Mouse (Mus musculus): ENCODE measurements around the gene Dag1. TPM values are rescaled to one million over a fixed set of nuclear protein-coding genes. Genes with fewer than 3 reads are reported as not detected.

Dag1 gene
- polyA plus RNA-seq, 1 experiment from 2014 or later: 57.8 TPM

- 79% methylated on average over 10 of the region's 10 CpGs for WGBS
- Histone ChIP-seq H3K4me1 (replicated peaks) (peaks cover 17% of the 10 kb centered on the region; the same call in 1 of the 2 replicates), H3K36me3 (peaks cover 9% of the 10 kb centered on the region), H3K4me3 (replicated peaks) (no peak overlapping the region), H3K9ac (replicated peaks) (no peak overlapping the region), H3K4me2 (replicated peaks) (no peak overlapping the region), H3K9me3 (no peaks in the 10 kb centered on the region), H3K27ac (peak overlapping the region; percentile 14; the same call in 1 of the 2 replicates), H3K27me3 (no peaks in the 10 kb centered on the region)
- no peak for ATAC-seq
Observed at GRCm38 (mm10) chr9:108169751-108170150, 94.0 kb downstream of the Dag1 start.

GRCm38 (mm10) chr9:108165143-108165542 is 98.6 kb downstream of the Dag1 start:
- H3K27ac ChIP-seq: no peak overlapping the region
- no peaks in the 10 kb centered on the region for H3K27me3 ChIP-seq
- WGBS: 20% methylated on average over 8 of the region's 8 CpGs
- no peak overlapping the region for H3K4me3 ChIP-seq (replicated peaks)
- no peak overlapping the region for H3K4me2 ChIP-seq (replicated peaks)
- no peak overlapping the region for H3K9ac ChIP-seq (replicated peaks)
- 0 out of 2 replicates have a peak, but pooled peaks cover 5% of the 10 kb centered on the region for H3K4me1 ChIP-seq (replicated peaks)
- no peaks in the 10 kb centered on the region for H3K9me3 ChIP-seq
- H3K36me3 ChIP-seq: peaks cover 9% of the 10 kb centered on the region
- ATAC-seq: no peak

GRCm38 (mm10) chr9:108163646-108164284 is 100.0 kb downstream of the Dag1 start:
- no peak overlapping the region for H3K9ac ChIP-seq (replicated peaks)
- no peaks in the 10 kb centered on the region for H3K27me3 ChIP-seq
- no peak overlapping the region for H3K27ac ChIP-seq
- no peak overlapping the region for H3K4me2 ChIP-seq (replicated peaks)
- peaks cover 6% of the 10 kb centered on the region; the same call in 1 of the 2 replicates for H3K36me3 ChIP-seq
- WGBS: 84% methylated on average over 16 of the region's 16 CpGs
- no peaks in the 10 kb centered on the region for H3K4me1 ChIP-seq (replicated peaks)
- no peak for ATAC-seq
- no peak overlapping the region for H3K4me3 ChIP-seq (replicated peaks)
- no peaks in the 10 kb centered on the region for H3K9me3 ChIP-seq

GRCm38 (mm10) chr9:108157891-108158290 is 105.9 kb downstream of the Dag1 start:
- Histone ChIP-seq H3K36me3 (peaks cover 3% of the 10 kb centered on the region; the same call in 1 of the 2 replicates), H3K9me3 (no peaks in the 10 kb centered on the region), H3K4me3 (replicated peaks) (no peak overlapping the region), H3K9ac (replicated peaks) (no peak overlapping the region), H3K27ac (no peak overlapping the region; the same call in 1 of the 2 replicates), H3K4me2 (replicated peaks) (no peak overlapping the region), H3K27me3 (no peaks in the 10 kb centered on the region), H3K4me1 (replicated peaks) (no peaks in the 10 kb centered on the region)
- no peak for ATAC-seq
- WGBS: 87% methylated on average over 7 of the region's 7 CpGs

GRCm38 (mm10) chr9:108157451-108157850 is 106.3 kb downstream of the Dag1 start:
- peaks cover 3% of the 10 kb centered on the region; the same call in 1 of the 2 replicates for H3K36me3 ChIP-seq
- WGBS: 93% methylated on average over 6 of the region's 6 CpGs
- no peak overlapping the region for H3K4me3 ChIP-seq (replicated peaks)
- H3K27me3 ChIP-seq: no peaks in the 10 kb centered on the region
- no peaks in the 10 kb centered on the region for H3K4me1 ChIP-seq (replicated peaks)
- no peak for ATAC-seq
- H3K4me2 ChIP-seq (replicated peaks): no peak overlapping the region
- H3K27ac ChIP-seq: no peak overlapping the region
- no peak overlapping the region for H3K9ac ChIP-seq (replicated peaks)
- no peaks in the 10 kb centered on the region for H3K9me3 ChIP-seq

- Histone ChIP-seq H3K4me3 (replicated peaks) (no peak overlapping the region), H3K27me3 (no peaks in the 10 kb centered on the region), H3K9ac (replicated peaks) (no peak overlapping the region), H3K27ac (no peak overlapping the region), H3K36me3 (peaks cover 4% of the 10 kb centered on the region), H3K4me2 (replicated peaks) (no peak overlapping the region), H3K4me1 (replicated peaks) (no peaks in the 10 kb centered on the region), H3K9me3 (no peaks in the 10 kb centered on the region; the same call in 1 of the 2 replicates)
- ATAC-seq: no peak
- 91% methylated on average over 5 of the region's 5 CpGs for WGBS
Observed at GRCm38 (mm10) chr9:108156786-108157185, 107.0 kb downstream of the Dag1 start.

- WGBS: 91% methylated on average over 12 of the region's 12 CpGs
- no peak overlapping the region for H3K9ac ChIP-seq (replicated peaks)
Observed at GRCm38 (mm10) chr9:108154814-108155213, 108.9 kb downstream of the Dag1 start.

More at GRCm38 (mm10) chr9:108154814-108155213, 108.9 kb downstream of the Dag1 start:
- Histone ChIP-seq H3K4me3 (replicated peaks) (no peak overlapping the region), H3K4me1 (replicated peaks) (0 out of 2 replicates have a peak, but pooled peaks cover 2% of the 10 kb centered on the region), H3K36me3 (peaks cover 8% of the 10 kb centered on the region), H3K27me3 (no peaks in the 10 kb centered on the region), H3K4me2 (replicated peaks) (no peak overlapping the region), H3K27ac (no peak overlapping the region), H3K9me3 (no peaks in the 10 kb centered on the region; the same call in 1 of the 2 replicates)
- no peak for ATAC-seq

Other genes with a start within 250 kb of the Dag1 start
- gene Gmppb, start 214.7 kb downstream of the Dag1 start, polyA plus RNA-seq (2015; fragmentation: Nextera tagmentation; extraction: Ambion mirVana): 18.1 and 18.5 TPM in 2 replicates
- 3.0 and 3.3 TPM in 2 replicates for gene Amigo3, start 210.8 kb downstream of the Dag1 start, polyA plus RNA-seq (2015; fragmentation: Nextera tagmentation; extraction: Ambion mirVana)
- 0.11 and 0.23 TPM in 2 replicates for gene Mst1, start 183.5 kb downstream of the Dag1 start, polyA plus RNA-seq (2015; fragmentation: Nextera tagmentation; extraction: Ambion mirVana)
- 46.2 and 55.6 TPM in 2 replicates for gene Rnf123, start 180.6 kb downstream of the Dag1 start, polyA plus RNA-seq (2015; fragmentation: Nextera tagmentation; extraction: Ambion mirVana)
- 56.3 and 62.5 TPM in 2 replicates for gene Apeh, start 169.4 kb downstream of the Dag1 start, polyA plus RNA-seq (2015; fragmentation: Nextera tagmentation; extraction: Ambion mirVana)
- gene Bsn, start 73.6 kb downstream of the Dag1 start, polyA plus RNA-seq (2015; fragmentation: Nextera tagmentation; extraction: Ambion mirVana): 7.1 and 8.0 TPM in 2 replicates
- gene Nicn1, start 26.5 kb upstream of the Dag1 start, polyA plus RNA-seq (2015; fragmentation: Nextera tagmentation; extraction: Ambion mirVana): 118 TPM in 2 replicates
- 33.6 and 35.5 TPM in 2 replicates for gene Amt, start 32.9 kb upstream of the Dag1 start, polyA plus RNA-seq (2015; fragmentation: Nextera tagmentation; extraction: Ambion mirVana)
- gene Rhoa, start 42.2 kb upstream of the Dag1 start, polyA plus RNA-seq (2015; fragmentation: Nextera tagmentation; extraction: Ambion mirVana): 288 and 306 TPM in 2 replicates
- 52.6 and 57.5 TPM in 2 replicates for gene Tcta, start 42.2 kb upstream of the Dag1 start, polyA plus RNA-seq (2015; fragmentation: Nextera tagmentation; extraction: Ambion mirVana)
- gene Gpx1, start 74.9 kb upstream of the Dag1 start, polyA plus RNA-seq (2015; fragmentation: Nextera tagmentation; extraction: Ambion mirVana): 474 and 511 TPM in 2 replicates
- gene Usp4, start 83.9 kb upstream of the Dag1 start, polyA plus RNA-seq (2015; fragmentation: Nextera tagmentation; extraction: Ambion mirVana): 143 and 146 TPM in 2 replicates
- gene 1700102P08Rik, start 128.8 kb upstream of the Dag1 start, polyA plus RNA-seq (2015; fragmentation: Nextera tagmentation; extraction: Ambion mirVana): 2.1 and 2.2 TPM in 2 replicates
- 1.3 and 1.7 TPM in 2 replicates for gene Ccdc36, start 164.5 kb upstream of the Dag1 start, polyA plus RNA-seq (2015; fragmentation: Nextera tagmentation; extraction: Ambion mirVana)
- gene BC048562, start 172.5 kb upstream of the Dag1 start, polyA plus RNA-seq (2015; fragmentation: Nextera tagmentation; extraction: Ambion mirVana): not detected in 2 replicates
- gene Ccdc71, start 196.6 kb upstream of the Dag1 start, polyA plus RNA-seq (2015; fragmentation: Nextera tagmentation; extraction: Ambion mirVana): 59.7 and 63.5 TPM in 2 replicates
- 75.7 and 84.8 TPM in 2 replicates for gene Klhdc8b, start 197.6 kb upstream of the Dag1 start, polyA plus RNA-seq (2015; fragmentation: Nextera tagmentation; extraction: Ambion mirVana)
- gene Lamb2, start 215.8 kb upstream of the Dag1 start, polyA plus RNA-seq (2015; fragmentation: Nextera tagmentation; extraction: Ambion mirVana): 20.0 and 24.1 TPM in 2 replicates
- gene Usp19, start 226.6 kb upstream of the Dag1 start, polyA plus RNA-seq (2015; fragmentation: Nextera tagmentation; extraction: Ambion mirVana): 75.9 and 91.9 TPM in 2 replicates
- 70.2 and 70.5 TPM in 2 replicates for gene Qars, start 243.7 kb upstream of the Dag1 start, polyA plus RNA-seq (2015; fragmentation: Nextera tagmentation; extraction: Ambion mirVana)